Mouse (Mus musculus) stomach, postnatal 0 days (tissue): ENCODE results near the gene Lsm7.

ENCODE experiments used
- CTCF ChIP-seq: IDR thresholded peaks from 2 replicates; pipeline ENCODE4 v1.5.1; 2016; ENCODE audit warnings: antibody characterized with exemption, low read depth, mild to moderate bottlenecking, moderate library complexity
- EP300 ChIP-seq: optimal IDR thresholded peaks from 2 replicates; pipeline ENCODE3; 2016; ENCODE audit warnings: antibody characterized with exemption

DNA sequence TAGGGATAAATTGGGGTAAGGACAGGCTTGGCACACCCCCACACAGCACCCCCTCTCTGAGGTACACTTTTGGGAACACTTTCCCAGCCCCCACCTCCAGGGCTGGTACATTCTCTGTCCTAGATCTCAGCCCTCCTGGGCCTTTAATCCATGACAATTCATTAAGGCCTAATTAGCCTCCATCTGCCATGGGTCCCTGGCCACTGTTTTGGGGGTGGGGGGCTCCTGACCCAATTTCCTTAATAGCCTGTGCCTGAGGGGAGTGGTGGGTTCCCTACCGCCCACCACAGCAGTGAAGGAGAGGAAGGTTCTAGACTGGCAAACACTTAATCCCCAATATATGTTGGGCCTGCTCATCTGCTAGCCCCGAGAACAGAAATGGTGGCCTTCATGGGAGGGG is 13.3 kb downstream of the Lsm7 start:
- no peak for TF ChIP-seq CTCF
- TF ChIP-seq EP300: no peak
